Mouse (Mus musculus) ES-CJ7 (cell line): Measurements from ENCODE around the gene Sgk1.

ENCODE experiments used
- DNase-seq: peaks from one replicate; pipeline ENCODE4 v3.0.0; 2011; ENCODE audit warnings: low read depth, low spot score

The Sgk1 gene

DNA sequence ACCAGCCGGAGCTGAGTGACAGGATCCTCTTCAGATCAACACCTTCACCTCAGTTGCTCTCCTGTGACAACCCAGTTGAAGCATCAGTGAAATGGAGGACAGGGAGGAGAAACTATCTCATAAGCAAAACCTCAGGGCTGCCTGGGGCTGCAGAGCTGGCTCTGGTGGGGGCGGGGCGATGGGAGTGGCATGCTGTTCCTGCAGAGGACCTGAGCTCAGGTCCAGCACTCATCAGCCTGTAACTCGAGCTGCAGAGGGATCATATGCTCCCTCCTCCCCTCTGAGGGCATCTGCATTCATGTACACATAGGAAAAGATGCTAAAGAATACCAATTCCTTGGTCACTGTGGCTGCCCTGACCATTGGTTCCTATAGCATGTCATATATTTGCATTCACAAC, 15.5 kb upstream of the Sgk1 start:
- DNase-seq: peak; percentile 50

GRCm38 (mm10) chr10:21868221-21868620, 13.8 kb upstream of the Sgk1 start:
- DNase-seq: no peak

- DNase-seq: no peak
Measured at GRCm38 (mm10) chr10:21868623-21869022, 13.4 kb upstream of the Sgk1 start.

DNA sequence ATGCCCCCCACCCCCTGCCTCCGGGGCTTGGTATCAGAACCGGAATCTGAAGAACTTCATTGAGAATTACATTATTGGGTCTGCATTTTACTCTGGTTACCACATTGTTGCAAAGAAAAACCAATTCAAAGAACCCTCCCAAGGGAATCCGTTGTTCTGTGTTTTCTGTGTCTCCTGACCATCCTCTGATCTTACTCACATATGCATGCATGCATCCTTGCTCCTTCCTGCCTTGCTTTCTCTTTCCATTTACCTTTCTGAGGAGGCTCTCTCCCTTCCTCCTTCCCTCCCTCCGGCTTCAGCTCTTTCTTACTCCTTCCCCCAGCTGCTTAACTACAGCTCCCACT, 174 bp upstream of the Sgk1 start:
- no peak for DNase-seq

DNA sequence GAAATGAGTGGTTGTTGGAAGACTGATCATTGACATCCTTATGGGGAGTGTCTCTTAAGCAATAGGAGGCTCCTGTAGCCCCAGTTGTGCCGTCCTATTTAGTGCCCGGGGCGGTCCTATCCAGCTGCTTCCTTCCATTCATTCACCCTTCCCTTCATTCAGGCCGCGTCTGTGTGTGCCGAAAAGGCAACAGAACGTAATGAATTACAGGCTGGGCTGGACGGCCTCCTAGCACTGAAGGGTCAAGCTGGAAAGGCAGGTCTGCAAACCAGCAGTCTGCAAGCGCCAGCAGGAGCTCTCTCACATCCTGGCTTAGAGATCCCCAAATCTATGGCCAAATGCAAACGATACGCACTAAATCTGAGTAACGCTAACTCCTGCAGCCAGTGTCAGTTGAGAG, 1.6 kb downstream of the Sgk1 start:
- no peak for DNase-seq

DNA sequence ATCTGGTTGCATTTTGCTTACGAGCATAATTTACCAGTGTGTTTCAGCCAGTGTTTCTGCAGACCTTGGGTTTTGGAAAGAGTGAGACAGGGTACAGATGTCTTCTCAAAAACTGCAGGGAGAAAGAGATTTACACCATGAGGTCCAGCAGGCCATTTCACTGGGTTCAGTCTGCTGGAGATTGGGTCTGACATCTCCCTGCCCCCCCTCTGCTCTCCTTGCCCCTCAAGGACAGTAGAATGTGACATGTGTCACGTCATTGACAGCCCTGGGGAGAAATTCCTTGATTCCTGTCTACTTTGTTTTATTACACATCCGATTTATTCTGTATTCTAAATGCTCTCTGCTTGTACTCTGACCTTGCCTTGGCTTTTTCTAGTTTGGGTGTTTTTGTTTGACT, 2.5 kb downstream of the Sgk1 start:
- DNase-seq: no peak

DNA sequence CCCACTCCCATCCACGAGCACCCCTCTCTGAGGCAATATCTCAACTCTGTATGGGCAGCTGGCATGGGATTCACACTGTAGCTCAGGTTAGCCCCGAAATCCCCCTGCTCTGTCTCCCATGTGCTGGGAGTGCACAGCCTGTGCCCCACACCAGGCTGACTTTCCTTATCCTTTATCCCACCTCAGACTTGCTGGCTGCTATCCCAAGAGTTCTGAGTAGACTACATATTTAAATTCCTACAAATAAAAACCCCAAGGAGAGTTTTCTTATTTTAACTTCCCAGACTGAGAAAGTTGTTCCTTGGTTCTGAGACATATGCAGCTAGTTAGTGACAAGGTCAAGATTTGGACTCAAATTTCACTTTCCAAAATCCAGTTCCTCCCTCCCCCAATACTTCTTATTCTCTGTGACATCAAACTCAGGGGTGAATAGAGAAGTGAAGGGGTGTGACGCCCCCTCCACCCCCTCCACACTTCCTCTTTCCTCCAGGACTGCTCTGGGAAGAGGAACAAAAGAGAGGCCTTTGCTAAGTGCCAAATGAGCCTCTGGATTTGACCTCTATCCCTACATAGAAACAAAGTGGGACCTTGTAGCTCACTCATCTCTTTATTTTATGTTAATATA, 7.3 kb downstream of the Sgk1 start:
- peak; percentile 37 for DNase-seq

GRCm38 (mm10) chr10:21890293-21890692, 8.3 kb downstream of the Sgk1 start:
- no peak for DNase-seq

DNA sequence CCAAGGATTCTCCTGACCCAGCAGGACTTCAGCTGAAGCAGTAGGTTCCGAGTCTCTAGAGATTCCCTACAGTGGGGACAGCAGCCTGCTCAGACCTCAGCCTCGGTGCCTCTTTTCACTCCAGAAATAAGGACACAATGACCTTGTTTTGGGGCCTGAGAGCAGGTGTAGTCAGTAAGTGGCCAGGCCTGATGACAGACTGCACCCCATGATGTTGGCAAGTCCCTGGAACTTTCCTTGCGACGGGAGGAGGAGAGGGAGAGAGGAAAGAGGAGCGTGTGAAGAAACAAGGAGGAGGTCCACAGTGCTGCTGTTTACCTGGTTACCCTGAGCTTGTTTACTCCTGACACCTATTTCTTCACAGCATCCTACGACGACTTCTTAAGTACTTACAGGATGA, 9.5 kb downstream of the Sgk1 start:
- no peak for DNase-seq

- no peak for DNase-seq
Measured at GRCm38 (mm10) chr10:21892104-21892503, 10.1 kb downstream of the Sgk1 start.

GRCm38 (mm10) chr10:21898417-21898816, 16.4 kb downstream of the Sgk1 start:
- DNase-seq: no peak

GRCm38 (mm10) chr10:21898851-21899250, 16.9 kb downstream of the Sgk1 start:
- DNase-seq: peak; percentile 45

GRCm38 (mm10) chr10:21899397-21899796, 17.4 kb downstream of the Sgk1 start:
- no peak for DNase-seq

DNA sequence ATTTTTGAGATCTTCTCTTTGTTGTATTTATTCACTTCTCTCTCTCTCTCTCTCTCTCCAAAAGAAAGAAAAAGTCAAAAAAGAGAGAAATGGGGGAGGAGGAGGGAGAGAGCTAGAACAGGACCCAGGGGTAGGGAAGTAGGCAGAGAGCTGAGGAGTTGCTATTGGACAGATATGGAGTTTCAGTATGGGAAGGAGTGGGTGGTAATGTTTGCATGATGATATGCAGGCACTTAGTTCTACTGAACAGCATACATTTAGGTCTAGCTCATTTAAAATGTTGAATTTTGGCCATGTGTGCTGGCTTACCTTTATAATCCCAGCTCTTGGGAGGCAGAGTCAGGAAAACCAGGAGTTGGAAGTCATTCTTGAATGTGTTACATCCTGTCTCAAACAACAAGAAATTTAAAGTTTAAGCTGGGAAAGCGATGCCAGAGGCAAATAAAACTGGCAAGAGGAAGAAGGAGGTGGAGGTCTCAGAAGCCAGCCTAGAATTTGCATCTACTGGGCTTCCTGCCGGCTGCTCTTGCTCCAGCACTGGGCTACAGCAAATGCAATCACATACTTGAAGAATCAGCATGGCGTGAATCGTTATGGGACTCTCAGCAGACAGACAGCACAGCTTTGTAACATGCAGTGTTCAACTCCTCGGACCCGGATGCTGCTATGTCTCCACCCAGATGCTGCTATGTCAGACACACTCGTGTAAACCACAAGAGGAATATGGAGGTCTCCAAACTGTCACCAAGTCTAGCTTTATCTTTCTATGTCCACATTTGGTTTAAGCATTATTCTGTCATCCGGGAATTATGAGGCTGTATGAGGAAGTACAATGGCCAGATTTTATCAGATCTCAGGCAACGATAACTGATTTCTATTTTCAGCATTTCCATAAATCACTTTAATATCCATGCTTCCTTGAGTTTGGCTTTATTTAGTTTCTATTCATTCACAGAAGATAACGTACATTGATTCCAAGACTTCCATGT, 20.5 kb downstream of the Sgk1 start:
- DNase-seq: no peak

GRCm38 (mm10) chr10:21904151-21904550, 22.2 kb downstream of the Sgk1 start:
- no peak for DNase-seq

DNA sequence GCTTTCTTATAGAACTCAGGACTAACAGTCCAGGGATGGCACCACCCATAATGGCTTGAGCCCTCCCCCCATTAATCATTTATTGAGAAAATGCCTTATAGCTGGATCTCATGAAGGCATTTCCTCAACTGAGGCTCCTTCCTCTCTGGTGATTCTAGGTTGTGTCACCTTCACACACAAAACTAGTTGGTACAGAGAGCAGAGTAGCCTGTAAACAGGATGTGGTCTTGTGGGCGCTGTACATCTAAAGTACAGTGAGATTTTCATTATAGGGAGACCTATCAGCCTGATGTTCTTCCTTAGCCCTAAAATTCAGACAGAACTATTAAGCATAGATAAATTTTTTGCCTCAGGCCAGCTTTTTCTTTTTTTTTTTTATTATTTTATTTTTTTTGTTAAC, 23.6 kb downstream of the Sgk1 start:
- DNase-seq: no peak

GRCm38 (mm10) chr10:21906894-21907446, 25.0 kb downstream of the Sgk1 start:
- no peak for DNase-seq

GRCm38 (mm10) chr10:21907784-21908183, 25.8 kb downstream of the Sgk1 start:
- DNase-seq: peak; percentile 42

DNA sequence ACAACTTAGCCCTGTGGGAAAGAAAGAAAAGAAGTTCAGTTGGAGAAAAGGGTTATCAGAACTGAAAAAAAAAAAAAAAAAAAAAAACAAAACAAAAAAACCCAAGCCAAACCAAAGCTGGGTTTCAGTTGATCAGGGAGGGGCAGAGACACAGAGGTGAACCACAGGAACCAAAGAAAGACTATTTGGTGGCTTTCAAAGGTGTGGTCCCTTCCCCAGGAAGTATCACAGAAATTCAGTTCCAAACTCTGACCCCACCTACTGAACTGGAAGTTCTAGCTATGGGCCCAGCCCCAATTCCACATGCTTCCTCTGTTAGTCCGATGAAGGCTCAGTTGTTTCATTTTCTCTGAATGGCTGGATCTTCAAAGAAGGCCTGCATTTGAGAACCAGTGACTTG, 26.7 kb downstream of the Sgk1 start:
- DNase-seq: peak; percentile 43

DNA sequence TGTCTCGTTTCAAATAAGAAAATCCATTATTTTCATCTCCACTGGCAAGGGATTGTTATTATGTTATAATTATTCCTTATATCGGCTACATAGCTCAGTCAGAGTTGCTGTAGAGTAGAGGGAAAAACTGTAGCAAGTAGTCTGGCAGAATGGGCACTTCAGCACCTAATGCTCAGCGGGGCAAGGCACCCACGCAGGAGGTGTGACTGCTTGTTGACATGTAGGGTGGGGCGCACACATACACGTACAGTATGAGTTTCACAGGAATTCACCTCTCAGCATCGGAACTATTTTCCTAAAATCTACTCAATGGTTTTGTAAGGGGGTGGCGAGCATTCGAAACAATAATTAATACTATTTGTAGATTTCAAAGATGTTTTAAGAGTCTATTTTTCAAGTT, 28.4 kb downstream of the Sgk1 start:
- no peak for DNase-seq

GRCm38 (mm10) chr10:21911303-21911947, 29.4 kb downstream of the Sgk1 start:
- DNase-seq: no peak

- no peak for DNase-seq
Measured at GRCm38 (mm10) chr10:21914751-21915150, 32.8 kb downstream of the Sgk1 start.
